ENCODE assay signal across 13 mouse cellular contexts in the genomic region with DNA sequence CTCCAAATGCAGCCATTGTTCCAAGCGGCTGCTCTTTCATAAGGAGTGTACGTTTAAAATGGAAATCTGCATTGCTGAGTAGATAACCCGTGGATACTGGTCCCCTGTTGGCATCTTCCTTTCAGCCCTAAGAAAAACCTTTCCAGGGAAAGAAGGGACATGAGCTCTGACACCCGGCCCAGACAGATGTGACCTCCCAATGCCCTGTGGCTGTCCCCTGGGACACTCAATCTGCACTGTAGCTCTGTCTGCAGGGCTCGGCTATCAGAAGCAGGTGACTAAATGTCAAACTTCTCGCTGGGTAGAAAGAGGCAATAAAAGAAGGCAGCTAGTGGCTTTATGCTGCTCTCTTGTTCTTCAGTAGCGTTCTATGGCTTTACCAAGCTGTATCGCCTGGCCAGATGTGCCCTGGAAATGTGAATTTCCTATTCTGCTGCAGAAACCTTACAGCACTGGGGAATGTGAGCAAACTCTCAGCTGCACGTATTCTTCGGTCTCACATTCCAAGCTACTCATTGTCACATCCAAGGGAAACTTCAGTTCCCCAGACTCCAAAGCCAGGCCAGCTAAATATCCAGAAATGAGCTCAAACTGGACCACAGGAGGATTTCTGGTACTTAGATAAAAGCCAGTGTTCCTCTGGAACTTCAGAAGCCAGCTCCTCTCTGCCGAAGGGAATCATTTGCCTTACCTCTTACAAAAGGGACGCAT. TPM values are rescaled to one million over a fixed set of nuclear protein-coding genes. Genes with fewer than 3 reads are reported as not detected.
DNase-seq lines count a peak whose midpoint lies in the region; ATAC-seq lines count a peak whose summit lies in the region.
"Had no signal": no experiment of that assay in that cellular context is flagged by ENCODE, and none has a peak within 500 bp of the region (broad histone marks: within the 10 kb centered on the region; RNA-seq: fewer than 3 reads in every experiment).

No protein-coding gene starts in this region.

- no peak for DNase-seq in limb, embryonic 10.5 days (ENCODE audit: low spot score)
- DNase-seq in ES-CJ7 (ENCODE audit: low read depth, low spot score), result peak; percentile 39
- DNase-seq in embryo, embryonic 10 days (ENCODE audit: low spot score), result peak; percentile 60
- no peak for DNase-seq in cerebellum, adult 9-11 months
- DNase-seq in cerebellum, adult 11 months, result no peak
- DNase-seq: cerebellum, postnatal 36 days; kidney, adult 8-10 months; left cerebral cortex, postnatal 4 days; lung, adult 2 months had no signal

- 0 out of 2 replicates have a peak, but pooled peaks cover under 1% of the 10 kb centered on the region for H3K36me3 ChIP-seq in limb, embryonic 12.5 days
- no peaks in the 10 kb centered on the region for H3K36me3 ChIP-seq in limb, embryonic 10.5 days
- no peaks in the 10 kb centered on the region for H3K36me3 ChIP-seq in limb, embryonic 13.5 days
- H3K36me3 ChIP-seq: G1E had no signal

- no peak for ATAC-seq in limb, embryonic 12.5 days (ENCODE audit: insufficient number of reproducible peaks, insufficient read depth, low FRiP score, low TSS enrichment, low read depth)
- 0 out of 2 replicates have a peak, but pooled peaks have one; percentile 44 for ATAC-seq in limb, embryonic 13.5 days (ENCODE audit: low FRiP score, low read depth)

- no peaks in the 10 kb centered on the region for H3K27me3 ChIP-seq in limb, embryonic 12.5 days
- H3K27me3 ChIP-seq in limb, embryonic 10.5 days (ENCODE audit: low read depth, poor library complexity, severe bottlenecking), result no peaks in the 10 kb centered on the region
- no peaks in the 10 kb centered on the region for H3K27me3 ChIP-seq in limb, embryonic 13.5 days

- H3K9ac ChIP-seq in limb, embryonic 12.5 days (replicated peaks), result 0 out of 2 replicates have a peak overlapping the region, but pooled peaks have one; percentile 23
- no peak overlapping the region for H3K9ac ChIP-seq in limb, embryonic 13.5 days

- H3K4me1 ChIP-seq in limb, embryonic 12.5 days (replicated peaks), result peaks cover 20% of the 10 kb centered on the region
- peaks cover 17% of the 10 kb centered on the region for H3K4me1 ChIP-seq in limb, embryonic 10.5 days
- peaks cover 24% of the 10 kb centered on the region for H3K4me1 ChIP-seq in limb, embryonic 13.5 days

- no peak overlapping the region for H3K4me3 ChIP-seq in limb, embryonic 12.5 days (replicated peaks)
- H3K4me3 ChIP-seq in limb, embryonic 10.5 days, result no peak overlapping the region
- no peak overlapping the region for H3K4me3 ChIP-seq in limb, embryonic 13.5 days
- H3K4me3 ChIP-seq: erythroblast, embryonic 14.5 days had no signal

- whole genome bisulfite sequencing in limb, embryonic 12.5 days, result 36% methylated on average over 12 of the region's 12 CpGs
- 44% methylated on average over 12 of the region's 12 CpGs for WGBS in limb, embryonic 10.5 days
- WGBS in limb, embryonic 13.5 days, result 39% methylated on average over 12 of the region's 12 CpGs

- 0 out of 2 replicates have a peak overlapping the region, but pooled peaks have one; percentile 13 for H3K4me2 ChIP-seq in limb, embryonic 12.5 days
- 0 out of 2 replicates have a peak overlapping the region, but pooled peaks have one; percentile 7 for H3K4me2 ChIP-seq in limb, embryonic 13.5 days (replicated peaks)

- H3K27ac ChIP-seq in limb, embryonic 12.5 days, result 0 out of 2 replicates have a peak overlapping the region, but pooled peaks have one; percentile 9
- no peak overlapping the region for H3K27ac ChIP-seq in limb, embryonic 10.5 days
- no peak overlapping the region for H3K27ac ChIP-seq in limb, embryonic 13.5 days

- peaks cover 1% of the 10 kb centered on the region; the same call in 1 of the 2 replicates for H3K9me3 ChIP-seq in limb, embryonic 12.5 days
- no peaks in the 10 kb centered on the region for H3K9me3 ChIP-seq in limb, embryonic 10.5 days (replicated peaks)
- H3K9me3 ChIP-seq in limb, embryonic 13.5 days, result peaks cover 4% of the 10 kb centered on the region; the same call in 1 of the 2 replicates
- H3K9me3 ChIP-seq: G1E had no signal

RNA-seq across cellular contexts. Expression of a gene that starts 8.4 kb away (rescaled TPM):
- polyA plus RNA-seq in limb, embryonic 12.5 days (2016; fragmentation: Nextera tagmentation; extraction: Ambion mirVana), result 59.1 and 64.1 TPM in 2 replicates
- 50.5 and 64.8 TPM in 2 replicates for polyA plus RNA-seq in limb, embryonic 10.5 days (2016; fragmentation: Nextera tagmentation; extraction: Ambion mirVana)
- 61.5 and 63.7 TPM in 2 replicates for polyA plus RNA-seq in limb, embryonic 13.5 days (2015; fragmentation: Nextera tagmentation; extraction: Ambion mirVana)
- polyA plus RNA-seq: erythroblast, embryonic 14.5 days; G1E had no signal

Comparison
In these comparisons a context has a peak if more than half of its experiments do, and no peak if none do; other contexts are left out.
1. DNase-seq: peak in ES-CJ7 (single experiment) and embryo, embryonic 10 days (single experiment); none in limb, embryonic 10.5 days (single experiment), cerebellum, adult 9-11 months (single experiment) and cerebellum, adult 11 months (single experiment).